Mouse (Mus musculus): ENCODE results near the gene Ccdc163. TPM values are rescaled to one million over a fixed set of nuclear protein-coding genes. Genes with fewer than 3 reads are reported as not detected.
A peak's percentile ranks its signal among the peaks of the same experiment; 100 is the strongest.

Gene Ccdc163
- polyA plus RNA-seq, 1 experiment from 2014 or later = 21.5 TPM

DNA sequence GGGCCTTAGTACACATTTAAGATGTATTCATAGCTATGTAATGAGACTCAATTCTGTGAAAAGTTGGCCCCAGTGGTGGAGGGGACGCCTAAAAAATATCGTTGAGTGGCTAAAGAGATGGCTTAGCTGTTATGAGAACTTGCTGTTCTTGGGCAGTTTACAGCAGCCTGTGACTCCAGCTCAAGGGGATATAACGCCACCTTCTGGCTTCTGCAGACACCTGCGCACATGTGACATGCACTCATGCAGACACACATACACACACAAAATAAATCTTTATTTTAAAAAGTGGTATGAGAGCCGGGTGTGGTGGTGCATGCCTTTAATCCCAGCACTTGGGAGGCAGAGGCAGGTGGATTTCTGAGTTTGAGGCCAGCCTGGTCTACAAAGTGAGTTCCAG, 68.1 kb downstream of the Ccdc163 start:
- DNase-seq (ENCODE audit: low spot score) = no peak

GRCm38 (mm10) chr4:116777079-116777478, 68.8 kb downstream of the Ccdc163 start:
- DNase-seq (ENCODE audit: low spot score) = no peak

DNA sequence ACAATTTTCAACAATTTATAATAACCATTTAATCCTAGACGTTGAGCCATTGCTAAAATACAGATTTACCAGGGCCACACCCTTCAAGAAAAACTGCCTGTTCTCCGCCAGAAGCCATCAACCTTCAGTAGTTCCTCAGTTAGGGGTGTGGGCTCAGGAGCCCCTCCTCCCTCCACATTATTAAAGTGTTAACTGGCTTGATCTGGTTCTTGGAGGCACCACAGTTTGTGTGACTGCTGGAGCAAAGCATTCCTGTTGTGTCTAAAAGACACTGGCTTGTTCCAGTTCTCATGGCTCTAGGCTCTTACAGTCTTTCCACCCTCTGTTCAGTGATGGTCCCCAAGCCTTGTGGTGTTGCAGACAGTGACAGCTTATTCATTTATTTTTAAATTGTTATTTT, 72.2 kb downstream of the Ccdc163 start:
- no peak for DNase-seq (ENCODE audit: low spot score)

GRCm38 (mm10) chr4:116781366-116781765, 73.1 kb downstream of the Ccdc163 start:
- no peak for DNase-seq (ENCODE audit: low spot score)

DNA sequence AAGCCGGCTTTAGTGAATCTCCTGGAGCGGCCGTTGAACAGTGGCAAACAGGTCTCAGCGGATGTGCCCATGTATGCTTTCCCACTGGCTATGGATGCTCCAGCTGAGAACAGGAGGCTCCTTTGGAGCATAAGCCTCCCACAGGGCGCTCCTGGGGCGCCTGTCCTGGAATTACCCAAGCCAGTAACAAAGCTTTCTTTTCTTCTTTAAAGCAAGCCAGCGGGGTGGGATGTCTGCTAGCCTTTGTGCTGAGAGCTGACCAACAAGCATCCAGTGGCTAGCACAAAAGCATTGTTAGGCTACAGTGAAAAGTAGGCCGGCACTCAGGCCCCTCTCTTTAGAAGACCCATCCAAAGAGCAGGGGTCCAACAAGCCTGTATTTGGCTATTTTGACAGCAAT, 73.9 kb downstream of the Ccdc163 start:
- DNase-seq (ENCODE audit: low spot score) = no peak

DNA sequence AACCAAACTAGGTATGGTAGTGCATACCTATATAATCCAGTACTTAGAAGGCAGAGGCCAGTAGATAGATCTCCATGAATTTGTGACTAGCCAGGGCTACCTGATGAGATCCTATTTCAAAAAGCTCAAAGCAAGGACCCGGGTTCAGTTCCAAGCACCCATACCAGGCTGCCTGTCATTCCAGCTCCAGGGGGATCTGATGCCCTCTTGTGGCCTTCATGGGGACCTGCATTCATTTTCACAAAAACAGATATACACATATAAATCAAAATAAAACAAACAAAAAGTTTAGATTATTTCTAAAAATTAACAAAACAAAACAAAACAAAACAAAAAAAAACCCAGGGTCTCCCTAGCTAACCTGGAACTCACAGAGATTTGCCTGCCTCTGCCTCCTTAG, 78.3 kb downstream of the Ccdc163 start:
- DNase-seq (ENCODE audit: low spot score) = no peak

DNA sequence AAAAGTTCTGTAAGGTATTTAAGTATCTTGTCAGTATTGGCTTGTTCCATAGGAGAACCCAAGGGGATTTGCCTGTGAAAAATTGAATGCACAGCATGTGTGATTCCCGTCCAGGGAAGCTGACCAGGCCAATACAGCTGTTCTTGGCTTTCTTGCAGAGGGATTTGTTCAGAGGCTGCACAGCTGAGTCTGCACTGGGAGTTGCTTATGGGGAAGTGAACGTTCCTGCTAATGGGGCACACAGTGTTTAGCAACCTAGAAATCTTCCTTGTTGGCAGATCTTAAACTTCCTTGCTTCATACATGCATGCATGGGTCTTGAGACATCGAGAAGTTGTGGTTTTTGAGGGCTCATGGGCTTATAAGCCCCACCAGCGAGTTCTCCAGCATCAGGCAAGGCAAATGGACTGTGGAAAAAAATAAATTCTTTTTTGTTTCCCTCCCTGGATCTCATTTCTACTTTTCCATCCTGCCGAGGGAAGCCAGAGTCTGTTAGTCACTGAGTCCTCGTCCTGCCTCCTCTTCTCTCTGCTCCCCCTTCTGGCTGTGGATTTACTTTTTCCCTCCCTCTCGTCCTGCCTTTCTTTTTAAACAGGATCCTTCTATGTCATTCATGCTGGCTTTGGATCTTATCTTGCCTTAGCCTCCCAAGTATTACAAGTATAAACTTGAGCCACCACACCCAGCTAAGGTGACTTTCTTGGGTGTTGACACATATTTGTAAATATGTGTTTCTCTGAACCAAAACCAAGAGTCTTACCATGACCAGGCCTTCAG, 79.9 kb downstream of the Ccdc163 start:
- DNase-seq (ENCODE audit: low spot score) = no peak

DNA sequence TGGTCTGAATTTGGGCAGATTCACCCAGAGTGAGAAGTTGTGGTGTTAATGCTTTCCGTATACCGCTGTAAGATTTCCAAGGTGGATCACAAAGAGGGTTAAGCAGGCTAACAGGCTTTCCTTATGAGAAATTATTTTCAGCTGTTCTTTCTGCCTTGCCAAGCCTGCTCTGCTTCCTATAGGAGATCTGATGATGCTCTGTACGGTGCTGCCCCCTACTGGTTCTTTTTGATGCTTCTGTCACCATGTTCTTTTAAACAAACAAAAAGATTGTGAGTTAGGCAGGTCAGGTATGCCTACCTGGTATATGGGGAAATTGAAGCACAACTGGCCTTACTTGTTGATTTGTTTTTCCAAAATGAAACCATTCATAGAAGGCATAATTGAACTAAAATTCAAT, 80.6 kb downstream of the Ccdc163 start:
- peak; percentile 83 for DNase-seq (ENCODE audit: low spot score)

- DNase-seq (ENCODE audit: low spot score) = no peak
Observed at GRCm38 (mm10) chr4:116792453-116792852, 84.1 kb downstream of the Ccdc163 start.

GRCm38 (mm10) chr4:116794273-116794672, 86.0 kb downstream of the Ccdc163 start:
- DNase-seq (ENCODE audit: low spot score) = no peak

GRCm38 (mm10) chr4:116796442-116797110, 88.3 kb downstream of the Ccdc163 start:
- no peak for DNase-seq (ENCODE audit: low spot score)

DNA sequence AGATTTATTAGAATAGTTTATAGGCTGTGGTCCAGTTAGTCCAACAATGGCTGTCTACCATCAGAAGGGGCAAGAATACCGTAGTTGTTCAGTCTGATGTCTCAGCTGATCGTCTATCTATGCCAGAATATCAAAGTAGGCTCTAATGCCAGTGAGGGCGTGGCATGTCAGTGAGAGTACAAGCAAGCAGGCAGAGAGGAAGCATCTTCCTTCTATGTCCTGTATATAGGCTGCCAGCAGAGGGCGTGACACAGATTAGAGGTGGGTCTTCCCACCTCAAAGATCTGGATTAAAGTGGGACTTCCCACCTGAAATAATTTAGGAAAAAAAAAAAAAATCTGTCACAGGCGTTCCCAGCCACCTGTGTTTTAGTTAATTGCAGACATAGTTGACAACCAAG, 91.6 kb downstream of the Ccdc163 start:
- DNase-seq (ENCODE audit: low spot score) = peak; percentile 33

Other genes with a start within 250 kb of the Ccdc163 start
- gene Mast2, start 244.3 kb upstream of the Ccdc163 start, polyA plus RNA-seq (2015; fragmentation: Nextera tagmentation; extraction: Ambion mirVana) = 5.3 and 7.0 TPM in 2 replicates
- gene Ipp, start 201.0 kb upstream of the Ccdc163 start, polyA plus RNA-seq (2015; fragmentation: Nextera tagmentation; extraction: Ambion mirVana) = 22.5 and 23.4 TPM in 2 replicates
- 26.9 and 31.4 TPM in 2 replicates for gene Tmem69, start 152.6 kb upstream of the Ccdc163 start, polyA plus RNA-seq (2015; fragmentation: Nextera tagmentation; extraction: Ambion mirVana)
- 53.2 and 54.5 TPM in 2 replicates for gene Gpbp1l1, start 150.9 kb upstream of the Ccdc163 start, polyA plus RNA-seq (2015; fragmentation: Nextera tagmentation; extraction: Ambion mirVana)
- gene Ccdc17, start 111.9 kb upstream of the Ccdc163 start, polyA plus RNA-seq (2015; fragmentation: Nextera tagmentation; extraction: Ambion mirVana) = 3.8 and 4.1 TPM in 2 replicates
- gene Nasp, start 80.6 kb upstream of the Ccdc163 start, polyA plus RNA-seq (2015; fragmentation: Nextera tagmentation; extraction: Ambion mirVana) = 110 and 118 TPM in 2 replicates
- 624 and 637 TPM in 2 replicates for gene Akr1a1, start 56.8 kb upstream of the Ccdc163 start, polyA plus RNA-seq (2015; fragmentation: Nextera tagmentation; extraction: Ambion mirVana)
- 1,118 and 1,206 TPM in 2 replicates for gene Prdx1, start 23.0 kb upstream of the Ccdc163 start, polyA plus RNA-seq (2015; fragmentation: Nextera tagmentation; extraction: Ambion mirVana)
- gene Mmachc, start 103 bp upstream of the Ccdc163 start, polyA plus RNA-seq (2015; fragmentation: Nextera tagmentation; extraction: Ambion mirVana) = 12.0 and 13.6 TPM in 2 replicates
- 4.3 and 4.7 TPM in 2 replicates for gene Tesk2, start 12.4 kb downstream of the Ccdc163 start, polyA plus RNA-seq (2015; fragmentation: Nextera tagmentation; extraction: Ambion mirVana)
- 39.2 and 39.6 TPM in 2 replicates for gene Toe1, start 99.1 kb downstream of the Ccdc163 start, polyA plus RNA-seq (2015; fragmentation: Nextera tagmentation; extraction: Ambion mirVana)
- 18.8 and 22.9 TPM in 2 replicates for gene Mutyh, start 99.2 kb downstream of the Ccdc163 start, polyA plus RNA-seq (2015; fragmentation: Nextera tagmentation; extraction: Ambion mirVana)
- gene Hpdl, start 113.2 kb downstream of the Ccdc163 start, polyA plus RNA-seq (2015; fragmentation: Nextera tagmentation; extraction: Ambion mirVana) = 0.22 and 0.49 TPM in 2 replicates
- gene Zswim5, start 168.9 kb downstream of the Ccdc163 start, polyA plus RNA-seq (2015; fragmentation: Nextera tagmentation; extraction: Ambion mirVana) = 0.04 and 0.09 TPM in 2 replicates

Data from thymus, postnatal 0 days (tissue).